In genomic region chr13:31082448-31083140, GRCm38 (mm10) we compare ENCODE assay signal across 8 mouse cellular contexts.
A peak's percentile ranks its signal among the peaks of the same experiment; 100 is the strongest.
DNase-seq lines count a peak whose midpoint lies in the region; ATAC-seq and TF ChIP-seq lines count a peak whose summit lies in the region.

No protein-coding gene starts in this region.

- H3K9ac ChIP-seq in forebrain, embryonic 16.5 days (replicated peaks; ENCODE audit: low read depth, low read length): no peak overlapping the region
- no peak overlapping the region for H3K9ac ChIP-seq in liver, embryonic 13.5 days
- no peak overlapping the region for H3K9ac ChIP-seq in neural tube, embryonic 11.5 days (ENCODE audit: low read length)

- H3K9me3 ChIP-seq in forebrain, embryonic 16.5 days (ENCODE audit: control insufficient read depth, low read length): no peaks in the 10 kb centered on the region
- no peaks in the 10 kb centered on the region for H3K9me3 ChIP-seq in liver, embryonic 13.5 days (replicated peaks)
- no peaks in the 10 kb centered on the region for H3K9me3 ChIP-seq in neural tube, embryonic 11.5 days (ENCODE audit: control insufficient read depth, low read length)

- H3K27me3 ChIP-seq in forebrain, embryonic 16.5 days (replicated peaks; ENCODE audit: control insufficient read depth, insufficient read depth, low read length): peaks cover 11% of the 10 kb centered on the region; the same call in 1 of the 2 replicates
- H3K27me3 ChIP-seq in liver, embryonic 13.5 days: peaks cover 17% of the 10 kb centered on the region
- peaks cover 7% of the 10 kb centered on the region; the same call in 1 of the 2 replicates for H3K27me3 ChIP-seq in neural tube, embryonic 11.5 days (ENCODE audit: control insufficient read depth, insufficient read depth, low read length)

- H3K27ac ChIP-seq in forebrain, embryonic 16.5 days (ENCODE audit: low read length): no peak overlapping the region
- no peak overlapping the region for H3K27ac ChIP-seq in liver, embryonic 13.5 days
- no peak overlapping the region for H3K27ac ChIP-seq in neural tube, embryonic 11.5 days (ENCODE audit: low read depth, low read length)

- peak; percentile 79 for ATAC-seq in forebrain, embryonic 16.5 days
- ATAC-seq in liver, embryonic 13.5 days (ENCODE audit: low read depth): no peak
- peak; percentile 35; the same call in 1 of the 2 replicates for ATAC-seq in neural tube, embryonic 11.5 days (ENCODE audit: insufficient read depth, low FRiP score, low TSS enrichment)

- H3K4me1 ChIP-seq in forebrain, embryonic 16.5 days (replicated peaks; ENCODE audit: control insufficient read depth, insufficient read depth, low read length): no peaks in the 10 kb centered on the region
- H3K4me1 ChIP-seq in liver, embryonic 13.5 days (replicated peaks): no peaks in the 10 kb centered on the region
- no peaks in the 10 kb centered on the region for H3K4me1 ChIP-seq in neural tube, embryonic 11.5 days (ENCODE audit: control insufficient read depth, insufficient read depth, low read length)

- 35% methylated on average over 13 of the region's 13 CpGs for WGBS in forebrain, embryonic 16.5 days
- WGBS in liver, embryonic 13.5 days (ENCODE audit: insufficient replicate concordance): 32% methylated on average over 13 of the region's 13 CpGs
- WGBS in neural tube, embryonic 11.5 days: 36% methylated on average over 13 of the region's 13 CpGs

- H3K36me3 ChIP-seq in forebrain, embryonic 16.5 days (ENCODE audit: control insufficient read depth, insufficient read depth): no peaks in the 10 kb centered on the region
- H3K36me3 ChIP-seq in liver, embryonic 13.5 days: no peaks in the 10 kb centered on the region
- H3K36me3 ChIP-seq in neural tube, embryonic 11.5 days (ENCODE audit: control insufficient read depth, insufficient read depth, low read length): no peaks in the 10 kb centered on the region

- TF ChIP-seq POLR2A in brain, embryonic 14.5 days (IDR thresholded peaks at IDR 0.05; ENCODE audit: borderline replicate concordance, extremely low read depth, insufficient read depth, insufficient read length, poor library complexity, severe bottlenecking): no peak

- no peak overlapping the region for H3K4me3 ChIP-seq in forebrain, embryonic 16.5 days (replicated peaks; ENCODE audit: low read length)
- no peak overlapping the region for H3K4me3 ChIP-seq in liver, embryonic 13.5 days (replicated peaks)
- no peak overlapping the region for H3K4me3 ChIP-seq in neural tube, embryonic 11.5 days (ENCODE audit: low read depth, low read length)

- TF ChIP-seq CTCF in brain, embryonic 14.5 days (IDR thresholded peaks at IDR 0.05; ENCODE audit: borderline replicate concordance, extremely low read depth, insufficient read depth, insufficient read length): peak; percentile 79

- peak; percentile 28 for DNase-seq in ovary, adult 18-20 months (ENCODE audit: low spot score)
- DNase-seq in ovary, postnatal 10 days (ENCODE audit: low spot score): no peak
- peak; percentile 90 for DNase-seq in brain, embryonic 14.5 days (ENCODE audit: low read depth)
- peak; percentile 54 to 68 for DNase-seq in kidney, adult 8-10 months
- peak; percentile 3 for DNase-seq in liver, embryonic 13.5 days
- DNase-seq in neural tube, embryonic 11.5 days (ENCODE audit: low spot score): peak; percentile 66
- DNase-seq in thymus, postnatal 14 days: peak; percentile 58

- no peak overlapping the region for H3K4me2 ChIP-seq in forebrain, embryonic 16.5 days (ENCODE audit: low read length)
- H3K4me2 ChIP-seq in liver, embryonic 13.5 days: no peak overlapping the region
- no peak overlapping the region for H3K4me2 ChIP-seq in neural tube, embryonic 11.5 days (ENCODE audit: low read depth)
